Mouse (Mus musculus) MEL (cell line): ENCODE results near the gene Trip11. TPM values are rescaled to one million over a fixed set of nuclear protein-coding genes. Genes with fewer than 3 reads are reported as not detected.

ENCODE experiments used
- DNase-seq: peaks from one replicate; pipeline ENCODE4 v3.0.0; 2011; ENCODE audit warnings: low read depth, low spot score
- H3K27ac ChIP-seq: 2 replicates; pipeline ENCODE4 v1.5.1; 2012; ENCODE audit warnings: low read depth, mild to moderate bottlenecking, control low read depth, low read length, moderate library complexity; ENCODE audit not compliant: control insufficient read depth
- H3K27me3 ChIP-seq, 2 experiments: fragments of 150-350 bp in 1 of 2; sonication (generic) in 1 of 2; 2 replicates each; pipeline ENCODE4 v1.6.1; 2012; ENCODE audit warnings: low read length in 2 of 2, mild to moderate bottlenecking in 2 of 2, improper control_type of control experiment in 1 of 2, moderate library complexity in 1 of 2; ENCODE audit not compliant: insufficient read depth in 2 of 2, control insufficient read depth in 1 of 2
- H3K36me3 ChIP-seq, 2 experiments: 2 replicates each; pipeline ENCODE4 v1.6.1; 2012 to 2014; ENCODE audit warnings: low read length in 2 of 2, improper control_type of control experiment in 1 of 2, inconsistent platforms in 1 of 2, mild to moderate bottlenecking in 1 of 2; ENCODE audit not compliant: insufficient read depth in 2 of 2, control insufficient read depth in 1 of 2
- H3K4me1 ChIP-seq, 2 experiments: fragments of 150-350 bp in 1 of 2; sonication (generic) in 1 of 2; 2 replicates each; pipeline ENCODE4 v1.6.1; 2012; ENCODE audit warnings: low read length in 2 of 2, improper control_type of control experiment in 1 of 2, mild to moderate bottlenecking in 1 of 2; ENCODE audit not compliant: insufficient read depth in 2 of 2, control insufficient read depth in 1 of 2
- H3K4me3 ChIP-seq, 2 experiments: fragments of 150-350 bp in 1 of 2; sonication (generic) in 1 of 2; 2 replicates each; pipeline ENCODE4 v1.5.1; 2012; ENCODE audit warnings: low read depth in 2 of 2, low read length in 2 of 2, mild to moderate bottlenecking in 2 of 2, moderate library complexity in 2 of 2, control low read depth in 1 of 2, improper control_type of control experiment in 1 of 2; ENCODE audit not compliant: control insufficient read depth in 1 of 2, insufficient read depth in 1 of 2
- H3K79me2 ChIP-seq: 2 replicates; pipeline ENCODE4 v1.6.1; 2012; ENCODE audit warnings: mild to moderate bottlenecking, low read length, moderate library complexity; ENCODE audit not compliant: control insufficient read depth, poor library complexity, insufficient read depth
- H3K9ac ChIP-seq: 2 replicates; pipeline ENCODE4 v1.6.1; 2012; ENCODE audit warnings: low read depth, mild to moderate bottlenecking, control low read depth, low read length, moderate library complexity; ENCODE audit not compliant: control insufficient read depth, poor library complexity, severe bottlenecking
- H3K9me3 ChIP-seq: fragments of 150-350 bp; sonication (generic); replicated peaks from 2 replicates; pipeline ENCODE4 v1.6.1; 2012; ENCODE audit warnings: mild to moderate bottlenecking, low read length, improper control_type of control experiment, moderate library complexity; ENCODE audit not compliant: insufficient read depth
- BHLHE40 ChIP-seq: IDR thresholded peaks from 2 replicates; pipeline ENCODE4 v1.6.1; 2012; ENCODE audit warnings: low read depth, mild to moderate bottlenecking, inconsistent platforms, low read length, improper control_type of control experiment, borderline replicate concordance
- CHD1 ChIP-seq: IDR thresholded peaks from 2 replicates; pipeline ENCODE4 v1.6.1; 2012; ENCODE audit warnings: low read depth, mild to moderate bottlenecking, inconsistent platforms, low read length, improper control_type of control experiment
- CHD2 ChIP-seq: IDR thresholded peaks from 2 replicates; pipeline ENCODE4 v1.6.1; 2011; ENCODE audit warnings: low read length, improper control_type of control experiment
- CTCF ChIP-seq, 3 experiments: IDR thresholded peaks in 2 of 3; conservative IDR thresholded peaks in 1 of 3; 2 replicates each; pipeline ENCODE4 v1.5.1; 2011 to 2012; ENCODE audit warnings: low read length in 3 of 3, low read depth in 2 of 3, mild to moderate bottlenecking in 2 of 3, improper control_type of control experiment in 1 of 3, inconsistent platforms in 1 of 3, mixed read lengths in 1 of 3, moderate library complexity in 1 of 3; ENCODE audit not compliant: control insufficient read depth in 1 of 3, insufficient read depth in 1 of 3, poor library complexity in 1 of 3, severe bottlenecking in 1 of 3
- E2F4 ChIP-seq: IDR thresholded peaks from 2 replicates; pipeline ENCODE4 v1.6.1; 2011; ENCODE audit warnings: low read depth, low read length, improper control_type of control experiment, borderline replicate concordance
- ELF1 ChIP-seq: IDR thresholded peaks from 2 replicates; pipeline ENCODE4 v1.6.1; 2014; ENCODE audit warnings: low read depth, mild to moderate bottlenecking, inconsistent platforms, low read length, improper control_type of control experiment, moderate library complexity
- EP300 ChIP-seq, 2 experiments: IDR thresholded peaks; 2 replicates each; pipeline ENCODE4 v1.6.1; 2011; ENCODE audit warnings: improper control_type of control experiment in 2 of 2, low read length in 2 of 2, low read depth in 1 of 2, mild to moderate bottlenecking in 1 of 2
- ETS1 ChIP-seq: IDR thresholded peaks from 2 replicates; pipeline ENCODE4 v1.6.1; 2012; ENCODE audit warnings: low read depth, mild to moderate bottlenecking, inconsistent platforms, low read length, improper control_type of control experiment, moderate library complexity
- GATA1 ChIP-seq: IDR thresholded peaks from 2 replicates; pipeline ENCODE4 v1.6.1; 2011; ENCODE audit warnings: low read depth, low read length, improper control_type of control experiment
- JUND ChIP-seq: IDR thresholded peaks from 2 replicates; pipeline ENCODE4 v1.6.1; 2011; ENCODE audit warnings: low read depth, mild to moderate bottlenecking, improper control_type of control experiment, low read length
- MAFK ChIP-seq: IDR thresholded peaks from 2 replicates; pipeline ENCODE4 v1.6.1; 2011; ENCODE audit warnings: low read depth, mild to moderate bottlenecking, low read length, improper control_type of control experiment, borderline replicate concordance
- MAZ ChIP-seq: IDR thresholded peaks from 2 replicates; pipeline ENCODE4 v1.6.1; 2012; ENCODE audit warnings: low read depth, mild to moderate bottlenecking, inconsistent platforms, low read length, improper control_type of control experiment
- MXI1 ChIP-seq: IDR thresholded peaks from 2 replicates; pipeline ENCODE4 v1.6.1; 2011; ENCODE audit warnings: mild to moderate bottlenecking, low read depth, low read length, improper control_type of control experiment
- MYB ChIP-seq: IDR thresholded peaks from 2 replicates; pipeline ENCODE4 v1.6.1; 2011; ENCODE audit warnings: mild to moderate bottlenecking, low read depth, low read length, improper control_type of control experiment
- MYC ChIP-seq: IDR thresholded peaks from 2 replicates; pipeline ENCODE4 v1.6.1; 2011; ENCODE audit warnings: low read depth, mild to moderate bottlenecking, low read length, improper control_type of control experiment, moderate library complexity
- NELFE ChIP-seq: IDR thresholded peaks from 2 replicates; pipeline ENCODE4 v1.6.1; 2011; ENCODE audit warnings: low read depth, low read length, improper control_type of control experiment
- NRF1 ChIP-seq: IDR thresholded peaks from 2 replicates; pipeline ENCODE4 v1.6.1; 2014; ENCODE audit warnings: low read depth, mild to moderate bottlenecking, inconsistent platforms, low read length, improper control_type of control experiment, moderate library complexity; ENCODE audit not compliant: poor library complexity, insufficient read depth, severe bottlenecking
- POLR2AphosphoS2 ChIP-seq: IDR thresholded peaks from 2 replicates; pipeline ENCODE4 v1.6.1; 2011; ENCODE audit warnings: low read length, improper control_type of control experiment
- POLR2AphosphoS5 ChIP-seq: IDR thresholded peaks from 2 replicates; pipeline ENCODE4 v1.6.1; 2012; ENCODE audit warnings: low read depth, borderline replicate concordance, mild to moderate bottlenecking, inconsistent platforms, low read length, moderate library complexity, mixed read lengths
- RAD21 ChIP-seq: IDR thresholded peaks from 2 replicates; pipeline ENCODE4 v1.6.1; 2011; ENCODE audit warnings: mild to moderate bottlenecking, low read depth, low read length, improper control_type of control experiment
- SIN3A ChIP-seq: IDR thresholded peaks from 2 replicates; pipeline ENCODE4 v1.6.1; 2012; ENCODE audit warnings: low read length, improper control_type of control experiment, inconsistent platforms
- TAL1 ChIP-seq: IDR thresholded peaks from 2 replicates; pipeline ENCODE4 v1.6.1; 2012; ENCODE audit warnings: mild to moderate bottlenecking, inconsistent platforms, low read length, moderate library complexity, mixed read lengths
- TBP ChIP-seq: IDR thresholded peaks from 2 replicates; pipeline ENCODE4 v1.8.0; 2011; ENCODE audit warnings: low read depth, low read length, improper control_type of control experiment
- TCF12 ChIP-seq: IDR thresholded peaks from 2 replicates; pipeline ENCODE4 v1.6.1; 2014; ENCODE audit warnings: low read depth, mild to moderate bottlenecking, inconsistent platforms, low read length, improper control_type of control experiment, moderate library complexity
- UBTF ChIP-seq: IDR thresholded peaks from 2 replicates; pipeline ENCODE4 v1.6.1; 2012; ENCODE audit warnings: low read depth, mild to moderate bottlenecking, inconsistent platforms, low read length, improper control_type of control experiment, moderate library complexity, borderline replicate concordance; ENCODE audit not compliant: insufficient read depth
- USF2 ChIP-seq, 2 experiments: IDR thresholded peaks; 2 replicates each; pipeline ENCODE4 v1.6.1; 2011 to 2012; ENCODE audit warnings: improper control_type of control experiment in 2 of 2, low read length in 2 of 2, borderline replicate concordance in 1 of 2, inconsistent platforms in 1 of 2, low read depth in 1 of 2, mild to moderate bottlenecking in 1 of 2; ENCODE audit not compliant: insufficient read depth in 1 of 2
- ZMIZ1 ChIP-seq: IDR thresholded peaks from 2 replicates; pipeline ENCODE4 v1.6.1; 2012; ENCODE audit warnings: low read depth, mild to moderate bottlenecking, inconsistent platforms, low read length, improper control_type of control experiment, moderate library complexity
- ZNF384 ChIP-seq: IDR thresholded peaks from 2 replicates; pipeline ENCODE4 v1.6.1; 2012; ENCODE audit warnings: low read depth, mild to moderate bottlenecking, inconsistent platforms, low read length, improper control_type of control experiment
- polyA plus RNA-seq, 2 experiments: library from polyadenylated mRNA; stranded (reverse) in 1 of 2; unstranded in 1 of 2; fragments of >175 nt in 1 of 2; fragments of >200 nt in 1 of 2; gene quantifications; 2 replicates each; pipeline versions ENCODE4 v1.2.1 to v1.2.4; 2012; ENCODE audit warnings: low replicate concordance in 2 of 2, low read depth in 1 of 2; ENCODE audit not compliant: insufficient read length in 2 of 2, insufficient read depth in 1 of 2, missing spikeins in 1 of 2
- total RNA-seq: library from RNA; depleted of rRNA; stranded (reverse); fragments of 300-350 nt; gene quantifications from 2 replicates; pipeline ENCODE4 v1.2.3, GENCODE M21; 2012

The Trip11 gene
- total and polyA plus RNA-seq, 3 experiments = 7.6 to 10.4 TPM; not detected in 1

- Histone ChIP-seq H3K9ac (no peak within 1 kb of the TSS), H3K9me3 (no peaks in the 10 kb centered on the region), H3K79me2 (no peaks in the 10 kb centered on the region), H3K27me3 (peaks cover 0 to 3% of the 10 kb centered on the region in 2 experiments; a peak in 3 of 4 replicates)
- no peak for TF ChIP-seq MAZ
- TF ChIP-seq ZNF384 = no peak
- TF ChIP-seq MAFK = no peak
- no peak for TF ChIP-seq ELF1
- TF ChIP-seq MYC = no peak
- no peak for TF ChIP-seq UBTF
- no peak for TF ChIP-seq ETS1
- TF ChIP-seq ZMIZ1 = no peak
- TF ChIP-seq POLR2AphosphoS2 = no peak
- TF ChIP-seq CHD2 = no peak
- TF ChIP-seq CHD1 = no peak
- no peak for TF ChIP-seq BHLHE40
- TF ChIP-seq NELFE = no peak
- no peak for TF ChIP-seq GATA1
- no peak for TF ChIP-seq E2F4
- TF ChIP-seq SIN3A = no peak
- TF ChIP-seq TAL1 = no peak
- TF ChIP-seq CTCF (IDR thresholded peaks at IDR 0.05 in 2 of 3, conservative IDR thresholded peaks at IDR 0.05 in 1 of 3; ENCODE audit: control insufficient read depth in 1 of 3, insufficient read depth in 1 of 3, low read depth in 2 of 3, low read length in 3 of 3, poor library complexity in 1 of 3, severe bottlenecking in 1 of 3) = no peak
- TF ChIP-seq TCF12 = no peak
- TF ChIP-seq, all 39 proteins: peak for 0
- Histone ChIP-seq H3K4me1 (peaks cover 0 to 10% of the 10 kb centered on the region in 2 experiments; a peak in 2 of 4 replicates), H3K36me3 (no peaks in the 10 kb centered on the region), H3K4me3 (no peak within 1 kb of the TSS), H3K27ac (no peak within 1 kb of the TSS)
- no peak for DNase-seq
Measured at GRCm38 (mm10) chr12:101818608-101819370, 94.3 kb downstream of the Trip11 start, which contains the start of gene Fbln5. TSS of gene Fbln5 (minus strand) at chr12:101819055.

GRCm38 (mm10) chr12:101818246-101818607, 94.8 kb downstream of the Trip11 start:
- no peak for DNase-seq
- TF ChIP-seq NRF1 (no peak), CHD1 (no peak), NELFE (no peak), TBP (no peak), POLR2AphosphoS2 (no peak), MXI1 (no peak), TCF12 (no peak), POLR2AphosphoS5 (no peak), RAD21 (no peak), CTCF (IDR thresholded peaks at IDR 0.05 in 2 of 3, conservative IDR thresholded peaks at IDR 0.05 in 1 of 3; ENCODE audit: control insufficient read depth in 1 of 3, insufficient read depth in 1 of 3, low read depth in 2 of 3, low read length in 3 of 3, poor library complexity in 1 of 3, severe bottlenecking in 1 of 3) (no peak), CHD2 (no peak), JUND (no peak), GATA1 (no peak), EP300 (IDR thresholded peaks at IDR 0.05; ENCODE audit: low read depth in 1 of 2, low read length in 2 of 2) (no peak), BHLHE40 (no peak), TAL1 (no peak), E2F4 (no peak), MYB (no peak), USF2 (IDR thresholded peaks at IDR 0.05; ENCODE audit: borderline replicate concordance in 1 of 2, insufficient read depth in 1 of 2, low read depth in 1 of 2, low read length in 2 of 2) (no peak)
- TF ChIP-seq, all 39 proteins: peak for 0
- no peaks in the 10 kb centered on the region for H3K79me2 ChIP-seq
- H3K9me3 ChIP-seq = no peaks in the 10 kb centered on the region
- peaks cover 0 to 10% of the 10 kb centered on the region in 2 experiments; a peak in 2 of 4 replicates for H3K4me1 ChIP-seq
- H3K27ac ChIP-seq = no peak overlapping the region
- peaks cover 0 to 3% of the 10 kb centered on the region in 2 experiments; a peak in 3 of 4 replicates for H3K27me3 ChIP-seq
- no peak overlapping the region for H3K9ac ChIP-seq
- H3K4me3 ChIP-seq = no peak overlapping the region
- H3K36me3 ChIP-seq = no peaks in the 10 kb centered on the region
